Mouse (Mus musculus): ENCODE measurements at regions not wholly inside any gene's neighbourhood (a gene's known extent, or its start where the extent isn't known, plus 50 kb on each side); places are given as distances from the start of the nearest gene placed in this dataset.

DNA sequence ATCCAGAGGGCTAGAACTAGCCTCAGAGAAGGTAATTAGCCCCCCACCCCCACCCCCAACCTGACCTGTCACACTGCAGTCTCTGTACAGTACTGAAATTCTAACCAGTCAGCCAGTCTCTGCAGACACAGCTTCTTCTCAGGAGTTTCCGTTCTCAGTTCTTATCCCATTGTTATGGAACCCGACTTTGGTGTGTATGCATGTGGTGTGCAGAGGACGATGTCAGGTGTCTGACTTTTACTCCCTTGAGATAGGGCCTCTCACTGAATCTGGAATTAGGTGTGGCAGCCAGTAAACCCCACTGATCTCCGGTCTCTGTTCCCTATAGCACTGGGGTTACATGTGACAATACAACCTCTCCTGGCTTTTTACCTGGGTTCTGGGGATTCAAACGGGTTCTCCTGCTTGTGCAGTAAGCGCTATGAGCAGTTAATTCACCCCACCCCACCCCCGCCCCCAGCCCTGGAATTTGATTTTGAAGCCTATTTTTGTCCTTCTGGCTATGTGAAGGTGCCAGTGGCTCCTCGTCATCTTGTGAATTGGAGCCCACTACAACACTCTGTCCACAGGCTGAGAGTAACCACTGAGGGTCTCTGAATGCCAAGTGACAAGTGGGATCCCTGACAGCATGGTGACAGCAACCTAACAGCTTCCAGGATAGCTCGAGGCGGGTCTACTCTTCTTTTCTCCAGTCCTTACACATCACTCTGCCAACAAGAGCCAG is 429.4 kb downstream of the Fut8 start:
- no peak for DNase-seq

DNA sequence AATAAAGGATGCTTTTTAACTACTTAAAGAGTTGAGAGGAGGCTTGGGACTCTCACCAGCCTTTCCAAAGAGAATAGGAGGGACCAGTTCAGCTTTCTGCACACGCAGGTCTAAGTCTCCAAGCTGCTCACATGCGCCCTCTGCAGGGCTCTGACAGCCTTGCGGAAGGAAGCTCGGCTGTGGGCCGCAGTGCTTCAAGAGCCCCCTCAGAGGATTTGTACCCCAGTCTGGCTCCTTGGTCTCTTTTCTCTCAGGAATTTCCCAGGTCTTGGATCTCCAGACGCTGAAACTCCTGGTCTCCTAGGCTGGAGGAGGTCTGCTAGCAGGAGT is 429.9 kb downstream of the Fut8 start:
- DNase-seq = peak; percentile 78

DNA sequence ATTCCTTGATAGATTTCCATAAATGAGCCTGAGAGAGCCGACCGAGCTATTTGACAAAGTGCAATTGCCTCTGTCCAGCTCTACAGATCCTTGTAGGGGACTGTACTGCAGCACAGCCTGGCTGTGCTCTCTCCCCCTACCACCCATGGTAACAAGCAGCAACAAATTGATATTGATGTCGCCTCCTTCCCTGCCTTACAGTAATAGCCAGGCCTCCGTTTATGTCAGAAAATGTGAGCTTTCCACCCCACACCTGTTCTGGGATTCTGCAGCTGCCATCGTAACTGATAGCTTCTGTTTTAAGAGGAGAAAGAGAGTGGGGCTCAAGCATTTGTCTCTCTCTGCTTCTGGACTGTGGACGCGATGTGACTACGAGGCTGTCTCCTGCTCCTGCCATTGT is 432.6 kb downstream of the Fut8 start:
- DNase-seq = no peak

DNA sequence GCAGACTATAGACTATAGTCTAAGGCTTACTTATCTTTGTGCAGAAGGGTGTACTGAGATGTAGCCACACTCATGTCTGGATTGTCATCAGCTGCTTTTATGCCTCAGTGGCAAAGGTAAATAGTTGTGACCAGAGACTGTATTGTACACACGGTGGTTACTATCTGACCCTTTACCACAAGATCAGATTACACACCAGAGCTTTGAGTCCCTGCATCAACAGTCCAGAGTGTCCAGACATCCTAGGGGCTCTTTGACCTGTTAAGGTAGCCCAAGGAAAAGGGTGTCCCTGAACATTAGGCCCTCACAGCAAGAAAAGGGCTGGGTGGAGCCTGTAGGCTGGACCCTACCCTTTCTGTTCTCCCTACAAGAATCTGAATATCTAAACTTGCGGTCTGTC is 436.4 kb downstream of the Fut8 start:
- no peak for DNase-seq

DNA sequence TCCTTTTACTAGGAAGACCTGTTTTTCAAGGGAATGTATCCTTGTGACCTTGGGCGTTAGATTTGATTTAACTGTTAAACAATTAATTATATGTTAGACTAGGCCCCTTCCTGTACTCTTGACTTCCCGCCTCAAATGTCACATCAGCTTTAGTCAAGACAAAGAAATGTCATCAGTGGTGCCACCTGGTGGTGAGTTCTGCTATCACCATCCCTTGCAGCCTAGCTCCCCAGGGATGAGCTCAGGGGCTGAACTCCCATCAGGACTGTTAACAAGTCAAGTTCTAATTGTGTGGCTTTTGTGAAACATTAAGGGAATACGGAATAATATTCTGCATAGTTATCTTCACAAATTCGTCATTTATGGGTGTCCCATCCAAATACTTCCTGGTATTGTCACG is 436.8 kb downstream of the Fut8 start:
- DNase-seq = peak; percentile 35

DNA sequence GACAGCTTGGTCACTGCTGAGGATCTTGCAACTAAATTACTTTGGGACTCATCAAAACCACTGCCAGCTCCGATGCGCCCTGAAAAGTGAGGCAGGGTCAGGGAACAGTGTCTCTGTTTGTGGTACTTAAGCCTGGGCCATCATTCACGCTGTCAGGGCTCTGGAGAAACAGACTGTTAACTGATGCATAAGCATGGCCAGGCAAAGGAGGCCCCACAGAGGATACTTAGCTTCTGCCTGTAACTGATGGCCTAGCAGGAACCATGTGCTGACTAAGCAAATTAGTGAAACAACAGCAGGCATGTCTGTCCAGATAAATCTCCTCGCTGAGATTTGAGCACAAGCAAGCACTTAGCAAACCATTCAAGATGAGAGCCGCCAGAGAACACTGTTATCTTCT is 440.1 kb downstream of the Fut8 start:
- no peak for DNase-seq

DNA sequence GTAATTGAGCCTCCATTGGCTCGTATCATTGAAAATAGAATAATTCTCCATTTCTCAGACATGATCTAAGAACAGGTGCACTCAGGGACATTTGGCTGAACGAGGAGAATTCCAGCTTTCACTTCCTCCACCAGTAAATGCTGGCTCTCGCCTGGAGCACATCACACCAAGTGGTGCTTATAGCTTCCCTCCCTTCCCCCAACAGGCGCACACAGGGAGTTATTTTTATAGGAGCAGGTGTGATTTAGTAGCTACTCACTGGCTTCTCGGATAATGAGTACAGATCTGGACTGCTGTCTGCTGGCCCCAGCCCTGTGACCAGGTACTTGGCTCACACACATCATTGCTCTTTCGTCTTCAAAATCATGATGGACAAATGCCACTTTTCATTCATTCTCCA is 456.2 kb downstream of the Fut8 start:
- DNase-seq = no peak

DNA sequence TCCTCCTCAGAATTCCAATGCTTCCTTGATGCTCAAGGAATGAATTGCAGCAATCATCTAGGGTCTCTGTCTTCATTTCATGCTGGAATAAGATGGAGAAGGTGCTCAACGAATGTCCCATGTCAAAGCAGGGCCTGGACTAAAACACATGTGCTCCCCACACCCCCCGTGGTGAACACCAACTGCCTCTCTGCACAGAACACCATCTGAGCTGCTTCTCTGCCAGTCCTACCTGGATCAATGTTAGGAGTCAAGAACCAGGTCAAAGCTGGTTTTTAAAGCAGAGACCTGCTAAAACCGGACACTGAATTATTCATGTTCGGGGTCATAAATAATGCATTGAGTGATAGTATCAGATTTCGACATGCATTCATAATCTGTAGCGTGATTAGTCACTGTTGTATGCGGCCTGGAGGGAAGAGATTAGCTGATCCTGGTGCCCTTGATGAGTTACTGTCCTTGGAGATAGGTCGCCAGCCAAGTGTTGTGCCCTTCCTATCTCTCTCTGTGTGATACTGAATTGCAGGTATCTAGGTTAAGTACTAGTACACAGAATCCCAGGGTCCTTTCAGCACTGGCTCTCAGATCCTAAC is 458.2 kb downstream of the Fut8 start:
- DNase-seq = no peak

DNA sequence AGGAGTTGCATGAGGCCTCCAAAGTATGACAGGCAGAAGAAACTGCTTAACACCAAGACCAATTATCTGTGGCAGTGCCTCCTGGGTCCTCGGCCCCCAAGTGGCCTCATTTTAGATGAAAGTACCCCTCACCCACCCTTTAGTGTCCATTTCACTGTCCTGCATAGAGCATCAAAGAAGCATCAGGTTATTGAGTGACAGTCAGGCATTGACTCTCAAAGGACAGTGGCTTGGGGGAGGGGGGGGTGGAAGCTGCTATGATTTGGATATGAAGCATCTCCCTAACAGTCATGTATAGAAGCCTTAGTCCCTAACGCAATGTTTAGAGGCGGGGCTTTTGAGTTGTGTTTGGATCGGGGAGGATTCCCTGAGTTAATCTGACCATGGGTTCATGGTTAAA is 458.7 kb downstream of the Fut8 start:
- no peak for DNase-seq

DNA sequence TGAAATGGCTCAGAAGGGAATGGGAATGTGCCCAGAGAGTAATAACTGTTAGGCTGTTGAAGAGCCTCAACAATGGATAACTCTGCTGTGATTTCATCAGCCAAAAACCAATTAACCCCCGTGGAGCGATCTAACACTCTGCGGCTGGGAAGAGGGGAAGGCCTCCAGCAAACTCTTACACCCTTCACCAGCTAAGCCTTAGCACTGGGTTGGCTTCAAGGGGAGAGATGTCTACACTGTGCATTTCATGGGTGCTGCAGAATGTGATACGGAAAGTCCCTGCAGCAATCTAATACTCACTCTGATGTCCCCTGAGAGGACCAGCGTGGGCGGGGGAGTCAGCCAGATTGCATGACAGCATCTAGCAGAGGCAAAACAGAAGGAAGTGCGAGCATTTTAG is 460.2 kb downstream of the Fut8 start:
- no peak for DNase-seq

DNA sequence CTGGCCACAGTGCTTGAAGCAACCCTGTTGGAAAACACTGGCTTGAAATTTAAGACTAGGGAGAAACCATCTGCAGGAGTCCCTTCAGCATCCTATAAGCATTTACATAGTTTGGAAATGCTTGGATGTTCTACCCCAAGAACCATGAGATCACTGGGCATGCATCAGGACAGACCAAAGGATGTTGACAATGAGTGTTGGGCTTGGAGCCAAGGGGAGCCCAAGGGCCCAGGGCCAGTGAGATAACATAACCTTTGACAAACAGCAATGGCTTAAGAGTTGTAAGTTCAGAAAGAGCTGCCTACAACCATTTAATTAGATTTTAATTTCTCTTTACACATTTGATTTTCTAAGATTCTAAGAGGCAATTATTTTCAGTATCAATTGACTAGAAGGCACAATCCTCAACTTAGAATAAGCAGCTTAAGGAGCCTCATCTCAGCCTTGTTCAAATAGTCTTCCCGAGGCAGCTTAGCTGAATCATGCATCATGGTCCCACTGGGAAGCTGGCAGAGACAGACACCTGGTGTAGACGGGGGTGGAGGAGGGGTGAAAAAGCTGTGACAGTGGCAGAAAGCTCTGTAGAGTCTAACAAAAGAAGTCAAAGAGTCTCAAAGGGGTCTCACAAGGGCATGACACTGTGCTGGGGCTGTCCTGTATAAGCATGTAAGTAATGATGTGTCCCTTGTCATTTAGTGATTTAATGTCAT is 462.1 kb downstream of the Fut8 start:
- no peak for DNase-seq

DNA sequence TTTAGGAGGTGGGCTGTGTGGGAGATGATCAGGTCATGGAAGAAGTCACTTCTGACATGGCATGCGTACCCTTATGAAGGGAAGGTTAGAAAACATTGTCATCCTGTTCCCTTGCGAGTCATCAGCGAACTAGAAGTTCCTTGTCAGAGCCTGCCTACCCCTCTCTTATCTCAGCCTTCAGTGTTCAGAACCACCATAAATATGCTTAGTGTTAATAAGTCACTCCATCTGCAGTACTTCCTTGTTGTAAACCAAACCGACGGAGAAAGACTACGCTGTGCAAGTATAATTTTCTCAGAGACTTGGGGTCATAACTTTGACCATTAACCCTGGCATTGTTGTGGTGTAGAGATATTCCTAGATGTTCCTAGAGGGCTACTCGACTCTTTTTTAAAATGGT is 477.6 kb downstream of the Fut8 start:
- no peak for DNase-seq

DNA sequence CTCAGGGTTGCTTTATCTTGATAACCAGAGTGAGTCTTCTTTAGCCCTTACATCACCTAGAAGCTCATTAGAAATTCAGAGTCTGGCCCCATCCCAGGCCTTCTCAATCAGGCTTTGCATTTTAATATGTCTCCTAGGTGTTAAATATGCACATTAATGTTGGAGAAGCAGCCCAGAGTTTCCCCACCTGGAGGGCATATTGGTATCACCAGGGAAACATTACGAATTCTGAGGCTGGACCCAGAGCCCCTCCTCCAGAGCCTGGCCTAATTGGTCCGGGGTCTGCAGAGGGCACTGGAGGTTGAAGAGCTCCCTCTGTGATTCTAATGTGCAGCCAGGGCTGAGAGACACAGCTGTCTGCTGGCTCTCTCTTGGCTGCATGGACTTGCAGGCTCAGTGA is 478.1 kb downstream of the Fut8 start:
- DNase-seq = no peak

DNA sequence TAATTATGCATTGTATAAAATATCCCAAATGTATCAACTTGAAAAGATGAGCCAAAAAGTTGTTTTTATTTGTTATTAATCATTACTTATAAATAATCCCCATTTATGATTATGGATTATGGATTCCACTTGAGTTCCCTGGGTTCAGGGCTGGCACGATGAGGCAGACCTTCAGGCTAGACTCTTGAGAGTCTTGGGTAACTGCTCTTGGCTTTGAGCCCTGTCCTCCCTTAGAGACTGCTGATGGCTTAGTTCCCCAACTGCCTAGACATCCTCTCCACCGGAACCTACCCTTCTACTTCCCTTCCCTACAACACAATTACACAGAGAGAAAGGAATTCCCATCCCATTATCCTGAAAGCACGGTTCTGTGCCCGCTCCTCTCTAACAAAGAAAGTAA is 466.3 kb upstream of the Gm6657 start:
- DNase-seq = no peak

DNA sequence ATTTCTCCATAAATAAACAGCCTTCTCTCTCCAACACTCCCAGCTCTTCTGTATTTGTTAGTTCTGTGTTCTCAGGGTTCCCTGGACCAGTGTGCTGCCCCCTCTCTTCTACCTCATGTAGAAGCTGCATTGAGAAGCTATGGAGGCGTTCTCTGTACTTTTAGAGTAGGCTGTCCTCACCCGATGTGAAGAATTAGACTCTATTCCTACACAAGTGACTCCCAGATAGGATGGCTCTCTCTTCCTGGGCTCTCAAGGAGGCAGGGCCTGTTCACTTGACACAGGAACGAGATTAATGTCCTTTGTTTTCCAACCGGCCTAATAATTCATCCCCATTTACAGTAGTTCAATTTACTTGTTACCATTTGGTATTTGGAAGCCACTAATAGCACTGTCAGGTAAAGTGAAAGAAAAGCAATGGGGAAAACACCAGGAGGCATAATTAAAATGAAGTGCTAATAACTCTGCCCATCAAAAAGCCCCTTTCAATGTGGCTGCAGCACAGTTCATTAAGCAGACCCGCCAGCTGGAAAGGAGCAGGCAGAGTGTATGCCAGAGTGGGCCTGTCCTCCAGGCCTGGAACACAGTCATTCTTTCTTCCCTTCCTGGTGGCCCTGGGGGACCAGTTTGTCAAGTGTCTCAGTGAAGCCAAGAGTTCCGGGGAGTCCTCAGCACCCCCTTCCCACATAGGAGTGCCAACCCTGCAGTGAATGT is 454.8 kb upstream of the Gm6657 start:
- DNase-seq = no peak

DNA sequence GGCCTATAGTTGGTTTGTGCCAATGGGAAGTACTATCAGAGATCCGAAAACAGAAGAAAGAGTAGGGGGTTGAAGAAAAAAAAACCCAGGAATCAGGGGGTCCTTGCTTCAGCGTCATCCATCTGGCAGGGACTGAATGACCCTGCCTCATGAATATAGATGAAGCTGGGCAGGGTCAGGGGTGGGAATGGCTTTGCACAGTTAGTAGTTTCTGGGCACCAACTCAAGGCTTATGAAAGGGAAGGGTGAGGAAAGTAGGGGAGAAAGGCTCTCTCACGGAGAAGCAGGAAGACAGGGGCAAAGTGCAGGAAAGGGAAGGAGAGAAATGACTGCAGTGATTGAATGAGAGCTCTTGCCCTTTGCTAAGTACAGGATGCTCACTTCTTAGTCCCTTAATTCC is 451.3 kb upstream of the Gm6657 start:
- DNase-seq = no peak

DNA sequence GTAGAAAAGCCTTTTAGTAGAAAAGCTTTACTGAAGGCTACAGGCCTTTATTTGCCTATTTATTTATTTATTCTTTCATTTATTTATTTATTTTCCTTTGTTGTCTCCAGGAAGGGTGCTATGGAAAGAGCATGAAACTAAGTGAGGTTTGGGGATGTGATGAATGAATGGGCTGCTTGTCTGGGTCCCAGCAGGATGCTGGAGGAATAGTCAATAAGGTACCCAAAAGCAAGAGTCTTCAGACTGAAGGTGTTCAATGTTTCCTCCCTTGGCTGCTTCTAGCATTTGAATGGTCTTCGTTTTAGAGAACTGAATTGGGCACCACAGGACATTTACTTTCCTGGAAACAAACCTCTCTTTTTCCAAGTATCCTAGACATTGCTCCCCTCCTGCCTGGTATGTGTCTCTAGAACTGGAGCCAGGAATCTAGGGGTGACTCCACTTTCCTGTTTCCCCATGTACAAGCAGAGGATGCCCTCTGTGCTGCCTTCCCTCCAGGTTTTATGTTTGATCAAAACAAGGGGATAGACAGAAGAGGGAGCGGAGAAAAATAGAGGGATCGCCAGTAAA is 444.5 kb upstream of the Gm6657 start:
- DNase-seq = no peak

DNA sequence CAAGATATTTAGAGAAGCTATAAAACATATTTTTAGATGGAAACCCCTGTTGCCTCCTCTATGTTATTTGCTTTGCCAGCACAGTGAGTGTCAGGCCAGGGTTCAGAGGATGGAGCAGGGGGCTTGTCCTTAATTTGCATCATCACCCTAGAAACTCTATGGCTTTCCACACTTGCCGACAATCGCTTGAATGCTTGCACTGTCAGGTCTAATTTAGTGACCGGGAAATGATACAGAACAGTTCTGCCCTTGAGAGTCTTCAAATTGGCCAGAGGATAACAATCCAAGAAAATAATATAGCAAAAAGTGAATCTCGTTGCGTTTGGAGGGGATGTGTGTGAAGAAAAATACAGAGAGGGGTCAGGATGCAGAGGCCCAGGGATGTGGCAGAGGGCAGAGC is 441.9 kb upstream of the Gm6657 start:
- DNase-seq = no peak

DNA sequence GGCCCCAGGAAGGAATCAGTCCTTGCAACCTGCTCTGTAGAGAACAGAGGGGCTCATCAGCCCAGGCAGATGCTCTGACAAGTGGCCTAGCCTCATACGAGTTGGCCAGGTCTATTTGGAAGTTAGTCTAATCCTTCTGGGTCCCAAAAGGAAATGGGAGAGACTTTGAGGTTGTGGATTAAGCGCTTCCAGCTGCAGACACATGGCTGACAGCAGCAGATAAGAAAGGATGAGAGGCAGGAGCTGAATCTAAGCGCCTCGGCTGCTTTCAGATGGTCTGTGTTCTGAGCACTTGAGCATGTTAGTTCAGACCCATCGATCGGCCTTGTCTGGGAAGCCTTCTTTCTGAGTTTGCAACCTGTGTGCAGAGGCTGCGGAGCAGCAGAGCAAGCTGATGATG is 438.0 kb upstream of the Gm6657 start:
- no peak for DNase-seq

DNA sequence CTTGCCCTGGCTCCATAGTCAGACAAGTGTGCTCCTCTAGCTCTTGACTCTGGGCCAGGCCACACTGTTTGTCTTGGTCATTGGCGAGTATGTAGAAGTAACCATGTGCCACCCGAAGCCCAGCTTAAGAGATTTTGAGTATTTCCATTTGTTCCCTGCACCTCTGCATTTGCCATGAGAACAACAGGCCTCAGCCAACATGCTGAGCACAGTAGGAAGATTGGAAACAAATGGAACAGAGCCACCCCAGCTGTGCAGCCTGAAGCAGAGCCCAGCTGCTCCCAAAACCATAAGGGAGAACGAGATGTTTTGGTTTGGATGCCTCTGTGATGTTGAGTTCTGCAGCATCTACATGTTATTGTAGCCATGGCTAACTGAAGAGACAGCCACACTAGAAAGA is 433.1 kb upstream of the Gm6657 start:
- DNase-seq = peak; percentile 10

DNA sequence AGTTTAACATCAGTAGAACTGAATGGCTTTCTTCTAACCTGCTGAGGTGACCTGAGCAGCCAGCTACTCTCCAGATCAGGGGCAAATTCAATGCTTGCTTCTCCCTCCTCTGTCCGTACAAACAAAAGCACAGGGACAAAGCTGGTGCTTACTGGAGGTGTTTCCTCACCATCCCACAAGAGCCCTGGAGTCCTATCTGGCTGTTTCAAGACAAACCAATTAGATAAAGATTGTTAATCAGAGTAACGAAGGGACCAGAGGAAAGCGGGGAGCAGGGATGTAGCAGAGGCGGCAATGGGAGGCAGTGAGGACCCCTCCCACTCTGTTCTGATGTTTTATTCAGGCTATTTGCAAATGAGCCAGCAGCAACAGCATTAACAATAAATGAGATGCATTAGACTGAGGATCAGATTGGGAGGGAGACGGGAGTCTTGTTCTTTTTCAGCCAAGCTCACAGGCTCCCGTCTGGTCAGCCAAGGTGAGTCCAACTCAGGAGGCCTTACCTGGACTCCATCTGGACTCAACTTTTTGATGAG is 418.0 kb upstream of the Gm6657 start:
- DNase-seq = no peak

DNA sequence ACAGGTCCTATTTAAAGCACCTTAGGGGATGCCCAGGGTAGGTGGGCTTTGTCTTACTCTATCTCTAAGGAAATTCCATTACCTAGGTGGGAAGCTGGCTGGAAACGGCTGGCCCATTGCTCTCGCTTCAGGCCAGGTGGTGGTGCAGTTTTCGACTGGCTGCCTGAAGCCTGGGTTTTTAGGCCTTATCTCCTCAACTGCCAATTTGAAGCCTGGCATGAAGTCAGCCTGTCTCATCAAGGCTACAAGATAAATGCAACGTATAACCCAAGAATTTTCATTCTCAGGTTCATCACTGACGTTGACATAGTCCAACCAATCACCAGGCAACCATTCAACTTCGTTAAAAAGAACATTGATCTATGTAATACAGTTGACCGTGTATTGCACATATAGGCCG is 417.3 kb upstream of the Gm6657 start:
- DNase-seq = no peak
